Mouse (Mus musculus): ENCODE results near the gene Lrig1. TPM values are rescaled to one million over a fixed set of nuclear protein-coding genes. Genes with fewer than 3 reads are reported as not detected.

The Lrig1 gene
- total and polyA plus RNA-seq, 3 experiments = 0.58 to 0.75 TPM; not detected in 1

DNA sequence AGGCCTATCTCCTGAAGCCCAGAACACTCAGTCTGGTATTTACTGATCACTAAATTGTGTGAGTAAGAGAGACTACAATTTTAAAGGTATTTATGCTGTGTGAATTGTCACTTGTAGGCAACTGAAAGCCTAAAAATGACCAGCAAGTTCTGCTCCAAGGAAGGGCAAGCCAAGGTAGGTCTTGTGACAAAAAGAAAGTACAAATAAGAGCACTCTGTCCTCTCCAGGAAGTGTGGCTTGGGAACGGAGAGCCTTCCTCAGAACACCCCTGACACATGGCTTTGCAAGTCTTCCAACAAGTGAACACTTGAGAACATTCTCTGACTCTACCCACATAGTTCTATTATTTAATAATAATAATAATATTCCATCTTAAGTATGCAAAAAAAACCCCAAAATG, 2.5 kb downstream of the Lrig1 start:
- H3K27ac ChIP-seq (ENCODE audit: control insufficient read depth, low read depth, low read length) = no peak overlapping the region
- H3K79me2 ChIP-seq (ENCODE audit: control insufficient read depth, insufficient read depth, low read length, poor library complexity) = no peaks in the 10 kb centered on the region
- no peaks in the 10 kb centered on the region; a peak in 1 of 4 replicates for H3K4me1 ChIP-seq (ENCODE audit: control insufficient read depth in 1 of 2, insufficient read depth in 2 of 2, low read length in 2 of 2)
- H3K4me3 ChIP-seq (ENCODE audit: control insufficient read depth in 1 of 2, insufficient read depth in 1 of 2, low read depth in 2 of 2, low read length in 2 of 2) = no peak overlapping the region
- H3K36me3 ChIP-seq (ENCODE audit: control insufficient read depth in 1 of 2, insufficient read depth in 2 of 2, low read length in 2 of 2) = no peaks in the 10 kb centered on the region
- no peaks in the 10 kb centered on the region for H3K9me3 ChIP-seq (replicated peaks; ENCODE audit: insufficient read depth, low read length)
- H3K27me3 ChIP-seq (ENCODE audit: control insufficient read depth in 1 of 2, insufficient read depth in 2 of 2, low read length in 2 of 2) = no peaks in the 10 kb centered on the region
- H3K9ac ChIP-seq (ENCODE audit: control insufficient read depth, low read depth, low read length, poor library complexity, severe bottlenecking) = no peak overlapping the region
- TF ChIP-seq USF2 (IDR thresholded peaks at IDR 0.05; ENCODE audit: borderline replicate concordance in 1 of 2, insufficient read depth in 1 of 2, low read depth in 1 of 2, low read length in 2 of 2) (no peak), SIN3A (IDR thresholded peaks at IDR 0.05; ENCODE audit: low read length) (no peak), SMC3 (IDR thresholded peaks at IDR 0.05; ENCODE audit: low read depth, low read length) (no peak)
- no peak for DNase-seq (ENCODE audit: low read depth, low spot score)

DNA sequence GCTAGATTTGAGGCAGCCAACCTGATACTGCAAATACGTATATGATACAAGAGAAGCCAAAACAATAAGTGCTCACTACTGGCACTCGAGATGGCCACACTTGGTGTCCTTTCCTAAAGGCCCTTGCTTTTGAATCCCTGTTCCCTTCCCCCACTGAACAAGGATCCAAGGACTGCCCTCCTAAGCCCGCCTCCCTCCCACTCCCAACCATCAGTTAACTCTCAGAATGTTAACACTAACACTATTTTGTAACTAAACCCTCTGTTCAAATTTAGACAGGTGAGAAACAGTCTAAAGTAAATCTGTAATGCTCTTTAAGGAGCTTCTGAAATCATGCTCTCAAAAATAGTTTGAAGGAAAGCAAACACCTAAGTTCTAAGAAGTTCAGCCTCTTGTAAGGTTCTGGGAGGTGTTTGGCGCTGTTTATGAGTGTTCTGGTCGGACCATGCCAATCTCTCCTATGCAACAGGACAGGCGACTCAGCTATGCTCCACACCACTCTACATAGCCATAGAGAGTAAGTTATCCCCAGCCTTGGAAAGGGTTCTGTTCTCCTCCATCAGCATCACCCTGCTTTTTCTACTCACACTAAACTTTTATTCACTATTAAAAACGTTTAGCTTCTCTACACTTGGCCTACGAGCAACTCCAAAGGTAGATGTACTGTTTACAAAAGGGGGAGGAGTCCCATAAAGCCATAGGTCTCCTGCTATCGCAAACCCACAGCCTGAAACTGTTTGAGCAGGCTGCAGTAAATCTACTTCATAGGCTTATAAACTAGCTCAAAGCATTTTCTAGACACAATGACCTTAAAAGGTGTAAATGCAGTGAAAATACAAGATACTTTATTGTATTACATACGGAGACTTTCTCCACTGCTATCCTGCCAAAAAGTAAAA, 3.5 kb downstream of the Lrig1 start:
- Histone ChIP-seq H3K9me3 (replicated peaks; ENCODE audit: insufficient read depth, low read length) (no peaks in the 10 kb centered on the region), H3K36me3 (ENCODE audit: control insufficient read depth in 1 of 2, insufficient read depth in 2 of 2, low read length in 2 of 2) (no peaks in the 10 kb centered on the region), H3K9ac (ENCODE audit: control insufficient read depth, low read depth, low read length, poor library complexity, severe bottlenecking) (no peak overlapping the region), H3K4me3 (ENCODE audit: control insufficient read depth in 1 of 2, insufficient read depth in 1 of 2, low read depth in 2 of 2, low read length in 2 of 2) (no peak overlapping the region), H3K27me3 (ENCODE audit: control insufficient read depth in 1 of 2, insufficient read depth in 2 of 2, low read length in 2 of 2) (no peaks in the 10 kb centered on the region), H3K27ac (ENCODE audit: control insufficient read depth, low read depth, low read length) (no peak overlapping the region), H3K4me1 (ENCODE audit: control insufficient read depth in 1 of 2, insufficient read depth in 2 of 2, low read length in 2 of 2) (no peaks in the 10 kb centered on the region; a peak in 1 of 4 replicates), H3K79me2 (ENCODE audit: control insufficient read depth, insufficient read depth, low read length, poor library complexity) (no peaks in the 10 kb centered on the region)
- DNase-seq (ENCODE audit: low read depth, low spot score) = no peak
- no peak for TF ChIP-seq EP300 (IDR thresholded peaks at IDR 0.05; ENCODE audit: low read depth in 1 of 2, low read length in 2 of 2)
- TF ChIP-seq JUND (IDR thresholded peaks at IDR 0.05; ENCODE audit: low read depth, low read length) = no peak
- no peak for TF ChIP-seq CHD2 (IDR thresholded peaks at IDR 0.05; ENCODE audit: low read length)
- no peak for TF ChIP-seq TCF12 (IDR thresholded peaks at IDR 0.05; ENCODE audit: low read depth, low read length)
- TF ChIP-seq GATA1 (IDR thresholded peaks at IDR 0.05; ENCODE audit: low read depth, low read length) = no peak
- TF ChIP-seq MAFK (IDR thresholded peaks at IDR 0.05; ENCODE audit: borderline replicate concordance, low read depth, low read length) = no peak
- no peak for TF ChIP-seq SIN3A (IDR thresholded peaks at IDR 0.05; ENCODE audit: low read length)
- TF ChIP-seq POLR2AphosphoS2 (IDR thresholded peaks at IDR 0.05; ENCODE audit: low read length) = no peak
- no peak for TF ChIP-seq BHLHE40 (IDR thresholded peaks at IDR 0.05; ENCODE audit: borderline replicate concordance, low read depth, low read length)

DNA sequence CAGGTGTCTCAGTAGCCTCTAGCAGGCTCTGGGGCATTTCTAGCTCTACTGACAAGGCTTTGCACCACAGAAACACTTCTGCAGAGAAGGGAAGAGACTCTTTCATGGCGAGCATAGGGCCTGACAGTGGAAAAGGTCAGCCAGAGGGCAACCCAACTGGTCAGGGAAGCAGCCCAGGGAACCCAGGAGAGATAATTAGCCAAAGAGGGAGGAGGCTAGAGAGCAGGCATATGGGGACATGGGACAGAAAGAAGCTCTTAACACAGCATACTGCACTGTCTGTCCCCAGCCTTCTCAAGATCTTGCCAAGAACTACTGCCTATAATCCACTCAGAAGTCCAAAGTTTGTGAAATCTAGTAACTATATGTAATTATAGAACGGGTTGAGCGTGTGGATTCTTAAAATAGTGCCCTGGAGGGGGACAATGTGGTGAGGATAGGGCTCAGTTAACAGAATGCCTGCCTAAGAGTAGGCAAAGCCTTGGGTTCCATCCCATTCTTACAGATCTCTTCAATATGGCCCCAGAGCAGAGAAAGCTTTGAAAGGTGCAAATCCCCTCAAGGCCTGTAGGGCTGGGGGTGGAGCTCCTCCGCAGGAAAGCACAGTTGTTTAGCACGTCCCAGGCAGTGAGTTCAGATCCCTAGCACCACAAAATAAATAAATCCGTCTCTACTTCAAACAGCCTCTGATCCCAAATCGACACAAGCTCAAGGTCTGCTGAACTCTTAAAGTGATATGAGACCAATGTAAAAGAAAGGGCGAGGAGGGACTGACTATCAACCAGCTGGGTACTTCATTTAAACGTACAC, 4.6 kb downstream of the Lrig1 start:
- Histone ChIP-seq H3K9ac (ENCODE audit: control insufficient read depth, low read depth, low read length, poor library complexity, severe bottlenecking) (no peak overlapping the region), H3K27ac (ENCODE audit: control insufficient read depth, low read depth, low read length) (no peak overlapping the region), H3K4me1 (ENCODE audit: control insufficient read depth in 1 of 2, insufficient read depth in 2 of 2, low read length in 2 of 2) (no peaks in the 10 kb centered on the region; a peak in 1 of 4 replicates), H3K36me3 (ENCODE audit: control insufficient read depth in 1 of 2, insufficient read depth in 2 of 2, low read length in 2 of 2) (no peaks in the 10 kb centered on the region), H3K79me2 (ENCODE audit: control insufficient read depth, insufficient read depth, low read length, poor library complexity) (no peaks in the 10 kb centered on the region), H3K9me3 (replicated peaks; ENCODE audit: insufficient read depth, low read length) (no peaks in the 10 kb centered on the region), H3K27me3 (ENCODE audit: control insufficient read depth in 1 of 2, insufficient read depth in 2 of 2, low read length in 2 of 2) (no peaks in the 10 kb centered on the region), H3K4me3 (ENCODE audit: control insufficient read depth in 1 of 2, insufficient read depth in 1 of 2, low read depth in 2 of 2, low read length in 2 of 2) (no peak overlapping the region)
- no peak for DNase-seq (ENCODE audit: low read depth, low spot score)
- no peak for TF ChIP-seq BHLHE40 (IDR thresholded peaks at IDR 0.05; ENCODE audit: borderline replicate concordance, low read depth, low read length)
- no peak for TF ChIP-seq ETS1 (IDR thresholded peaks at IDR 0.05; ENCODE audit: low read depth, low read length)
- no peak for TF ChIP-seq RAD21 (IDR thresholded peaks at IDR 0.05; ENCODE audit: low read depth, low read length)
- no peak for TF ChIP-seq EP300 (IDR thresholded peaks at IDR 0.05; ENCODE audit: low read depth in 1 of 2, low read length in 2 of 2)
- TF ChIP-seq CTCF (IDR thresholded peaks at IDR 0.05 in 2 of 3, conservative IDR thresholded peaks at IDR 0.05 in 1 of 3; ENCODE audit: control insufficient read depth in 1 of 3, insufficient read depth in 1 of 3, low read depth in 2 of 3, low read length in 3 of 3, poor library complexity in 1 of 3, severe bottlenecking in 1 of 3) = no peak
- TF ChIP-seq CHD1 (IDR thresholded peaks at IDR 0.05; ENCODE audit: low read depth, low read length) = no peak
- no peak for TF ChIP-seq ZMIZ1 (IDR thresholded peaks at IDR 0.05; ENCODE audit: low read depth, low read length)
- TF ChIP-seq USF2 (IDR thresholded peaks at IDR 0.05; ENCODE audit: borderline replicate concordance in 1 of 2, insufficient read depth in 1 of 2, low read depth in 1 of 2, low read length in 2 of 2) = no peak
- TF ChIP-seq MXI1 (IDR thresholded peaks at IDR 0.05; ENCODE audit: low read depth, low read length) = no peak
- no peak for TF ChIP-seq NELFE (IDR thresholded peaks at IDR 0.05; ENCODE audit: low read depth, low read length)
- no peak for TF ChIP-seq MAFK (IDR thresholded peaks at IDR 0.05; ENCODE audit: borderline replicate concordance, low read depth, low read length)
